Mouse (Mus musculus) intestine, embryonic 15.5 days (tissue): Measurements from ENCODE around the gene Depdc7. TPM values are rescaled to one million over a fixed set of nuclear protein-coding genes. Genes with fewer than 3 reads are reported as not detected.

Experiments used
- ATAC-seq: fragments of 200-750 bp; cut with Nextera tagmentation; 2 replicates; pipeline ENCODE4 v1.8.0; 2017; ENCODE audit warnings: moderate TSS enrichment, moderate library complexity
- H3K27ac ChIP-seq: fragments of 300-500 bp; sonication (generic); 2 replicates; pipeline ENCODE4 v1.5.1; 2015; ENCODE audit warnings: mild to moderate bottlenecking, inconsistent platforms
- H3K27me3 ChIP-seq: fragments of 300-500 bp; sonication (generic); replicated peaks from 2 replicates; pipeline ENCODE4 v1.6.1; 2015; ENCODE audit warnings: inconsistent platforms
- H3K36me3 ChIP-seq: fragments of 300-500 bp; sonication (generic); 2 replicates; pipeline ENCODE4 v1.6.1; 2015; ENCODE audit warnings: inconsistent platforms
- H3K4me1 ChIP-seq: fragments of 300-500 bp; sonication (generic); replicated peaks from 2 replicates; pipeline ENCODE4 v1.6.1; 2015; ENCODE audit warnings: inconsistent platforms
- H3K4me2 ChIP-seq: fragments of 300-500 bp; sonication (generic); replicated peaks from 2 replicates; pipeline ENCODE4 v1.6.1; 2015; ENCODE audit warnings: mild to moderate bottlenecking, inconsistent platforms
- H3K4me3 ChIP-seq: fragments of 300-500 bp; sonication (generic); replicated peaks from 2 replicates; pipeline ENCODE4 v1.5.1; 2015; ENCODE audit warnings: inconsistent platforms
- H3K9ac ChIP-seq: fragments of 300-500 bp; sonication (generic); 2 replicates; pipeline ENCODE4 v1.6.1; 2015; ENCODE audit warnings: inconsistent platforms
- H3K9me3 ChIP-seq: fragments of 300-500 bp; sonication (generic); 2 replicates; pipeline ENCODE4 v1.6.1; 2016; ENCODE audit warnings: inconsistent platforms
- WGBS: fragments of 180-500 bp; shearing (Covaris S2); methylation state at CpG from one replicate; pipeline ENCODE4 v1.1.7; 2015; 5-methylcytosine and 5-hydroxymethylcytosine counted together
- polyA plus RNA-seq: library from polyadenylated mRNA; unstranded; fragments of >200 nt; fragmentation: Nextera tagmentation; extraction: Ambion mirVana; gene quantifications from 2 replicates; pipeline ENCODE4 v1.2.1, GENCODE M21; 2015

Gene Depdc7
- polyA plus RNA-seq, 1 experiment from 2014 or later, result 36.2 TPM

GRCm38 (mm10) chr2:104684771-104685170, 57.9 kb downstream of the Depdc7 start:
- H3K27me3 ChIP-seq, result no peaks in the 10 kb centered on the region
- ATAC-seq, result no peak
- H3K4me3 ChIP-seq, result no peak overlapping the region
- H3K9me3 ChIP-seq, result no peaks in the 10 kb centered on the region
- no peak overlapping the region for H3K9ac ChIP-seq
- H3K27ac ChIP-seq, result no peak overlapping the region
- H3K4me1 ChIP-seq, result no peaks in the 10 kb centered on the region
- no peaks in the 10 kb centered on the region for H3K36me3 ChIP-seq
- no peak overlapping the region for H3K4me2 ChIP-seq
- 90% methylated on average over 4 of the region's 4 CpGs for WGBS

DNA sequence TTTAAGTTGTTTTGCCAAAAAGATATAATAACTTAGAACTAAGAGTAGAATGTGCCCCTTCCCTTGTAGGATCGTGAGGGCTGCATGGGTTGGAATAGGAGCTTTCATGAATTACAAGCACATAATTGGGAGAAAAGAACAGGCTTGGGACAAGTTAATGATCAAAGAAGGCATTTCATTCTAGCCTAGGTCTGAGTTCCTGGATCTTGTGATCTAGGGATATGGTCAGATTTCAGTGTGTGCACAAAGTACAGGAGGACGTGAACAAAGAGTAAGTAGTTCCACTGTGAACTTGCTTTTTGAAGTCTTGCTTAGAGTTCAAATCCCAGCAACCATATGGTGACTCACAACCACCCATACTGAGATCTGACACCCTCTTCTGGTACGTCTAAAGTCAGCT, 65.4 kb downstream of the Depdc7 start:
- ATAC-seq, result no peak
- H3K9ac ChIP-seq, result no peak overlapping the region
- H3K36me3 ChIP-seq, result no peaks in the 10 kb centered on the region
- no peak overlapping the region for H3K27ac ChIP-seq
- no peak overlapping the region for H3K4me3 ChIP-seq
- H3K4me2 ChIP-seq, result no peak overlapping the region
- no peaks in the 10 kb centered on the region for H3K27me3 ChIP-seq
- H3K9me3 ChIP-seq, result no peaks in the 10 kb centered on the region
- WGBS, result 83% methylated on average over 3 of the region's 3 CpGs
- no peaks in the 10 kb centered on the region for H3K4me1 ChIP-seq

Other genes starting within 250 kb of the Depdc7 start
- 12.7 and 13.7 TPM in 2 replicates for gene Hipk3, start 248.4 kb downstream of the Depdc7 start, polyA plus RNA-seq
- gene Cstf3, start 152.4 kb downstream of the Depdc7 start, polyA plus RNA-seq, result 59.9 and 62.1 TPM in 2 replicates
- gene Tcp11l1, start 30.7 kb downstream of the Depdc7 start, polyA plus RNA-seq, result 31.2 and 34.5 TPM in 2 replicates
- gene Pin1rt1, start 26.5 kb downstream of the Depdc7 start, polyA plus RNA-seq, result 0.14 TPM in 1 of 2 replicates, not detected in the other
- 7.3 and 8.0 TPM in 2 replicates for gene Qser1, start 73.9 kb upstream of the Depdc7 start, polyA plus RNA-seq
- gene Prrg4, start 107.0 kb upstream of the Depdc7 start, polyA plus RNA-seq, result 2.3 and 4.0 TPM in 2 replicates
- 4.6 and 5.8 TPM in 2 replicates for gene Ccdc73, start 124.9 kb upstream of the Depdc7 start, polyA plus RNA-seq